ENCODE assay signal across 8 mouse cellular contexts in genomic region chr15:98762201-98762621, GRCm38 (mm10). TPM values are rescaled to one million over a fixed set of nuclear protein-coding genes. Genes with fewer than 3 reads are reported as not detected.
DNase-seq lines count a peak whose midpoint lies in the region; ATAC-seq lines count a peak whose summit lies in the region.

No protein-coding gene starts in this region.

- peak overlapping the region; percentile 59 for H3K4me2 ChIP-seq in hindbrain, embryonic 16.5 days (ENCODE audit: low read length)

- H3K9ac ChIP-seq in hindbrain, embryonic 16.5 days (ENCODE audit: low read depth, low read length), result peak overlapping the region; percentile 96

- ATAC-seq in hindbrain, embryonic 16.5 days, result peak; percentile 69

- H3K4me3 ChIP-seq in hindbrain, embryonic 16.5 days (ENCODE audit: low read length), result peak overlapping the region; percentile 87

- WGBS in hindbrain, embryonic 16.5 days, result 0% methylated on average over 23 of the region's 24 CpGs

- no peaks in the 10 kb centered on the region for H3K9me3 ChIP-seq in hindbrain, embryonic 16.5 days (ENCODE audit: control insufficient read depth, low read length)

- H3K4me1 ChIP-seq in hindbrain, embryonic 16.5 days (ENCODE audit: control insufficient read depth, insufficient read depth, low read depth, low read length), result peaks cover 20% of the 10 kb centered on the region

- H3K36me3 ChIP-seq in hindbrain, embryonic 16.5 days (ENCODE audit: control insufficient read depth, insufficient read depth, low read length), result peaks cover 5% of the 10 kb centered on the region; the same call in 1 of the 2 replicates

- peak; percentile 71 for DNase-seq in NIH3T3 (ENCODE audit: low read depth)
- DNase-seq in cerebellum, adult 9-11 months, result peak; percentile 84
- peak; percentile 73 to 79 for DNase-seq in frontal cortex, postnatal 36 days (ENCODE audit: low spot score in 2 of 2)
- DNase-seq in left cerebral cortex, adult 18-20 months (ENCODE audit: low spot score in 2 of 2), result peak; percentile 72 to 80
- peak; percentile 84 to 90 for DNase-seq in lung, postnatal 4 days
- peak; percentile 87 for DNase-seq in right cerebral cortex, adult 18-20 months
- peak; percentile 46 to 77 for DNase-seq in urinary bladder, postnatal 36 days (ENCODE audit: low spot score in 2 of 2)

- H3K27ac ChIP-seq in hindbrain, embryonic 16.5 days (ENCODE audit: low read depth, low read length), result peak overlapping the region; percentile 92

- H3K27me3 ChIP-seq in hindbrain, embryonic 16.5 days (replicated peaks; ENCODE audit: control insufficient read depth, insufficient read depth, low read length), result no peaks in the 10 kb centered on the region; the same call in 1 of the 2 replicates

RNA-seq across cellular contexts. Expression of gene Arf3, which starts 0.8 kb away (rescaled TPM):
- 107 TPM in 2 replicates for polyA plus RNA-seq in hindbrain, embryonic 16.5 days (2015; fragmentation: Nextera tagmentation; extraction: Ambion mirVana)
- total RNA-seq in left cerebral cortex, adult 18-20 months (2021), result 100 to 1,000 TPM; 724 to 773 TPM

RNA-seq across cellular contexts. Expression of gene Wnt10b, which starts 15.7 kb away (rescaled TPM):
- 0.06 TPM in 1 of 2 replicates, not detected in the other for polyA plus RNA-seq in hindbrain, embryonic 16.5 days (2015; fragmentation: Nextera tagmentation; extraction: Ambion mirVana)
- total RNA-seq in left cerebral cortex, adult 18-20 months (2021), result 1 to 10 TPM in 1 of 2 experiments, under 1 TPM in 1; 0.63 to 1.1 TPM

RNA-seq across cellular contexts. Expression of gene Wnt1, which starts 27.4 kb away (rescaled TPM):
- 1.2 and 2.3 TPM in 2 replicates for polyA plus RNA-seq in hindbrain, embryonic 16.5 days (2015; fragmentation: Nextera tagmentation; extraction: Ambion mirVana)
- total RNA-seq in left cerebral cortex, adult 18-20 months (2021), result not detected

RNA-seq across cellular contexts. Expression of gene Fkbp11, which starts 34.2 kb away (rescaled TPM):
- polyA plus RNA-seq in hindbrain, embryonic 16.5 days (2015; fragmentation: Nextera tagmentation; extraction: Ambion mirVana), result 6.3 and 8.9 TPM in 2 replicates
- total RNA-seq in left cerebral cortex, adult 18-20 months (2021), result 1 to 10 TPM; 1.9 to 2.6 TPM

RNA-seq across cellular contexts. Expression of gene Ddn, which starts 47.1 kb away (rescaled TPM):
- 0.30 and 0.31 TPM in 2 replicates for polyA plus RNA-seq in hindbrain, embryonic 16.5 days (2015; fragmentation: Nextera tagmentation; extraction: Ambion mirVana)
- 100 to 1,000 TPM; 778 to 797 TPM for total RNA-seq in left cerebral cortex, adult 18-20 months (2021)

Comparison
In these comparisons a context has a peak if more than half of its experiments do, and no peak if none do; other contexts are left out.
1. Peak in every context shown above with its lines: DNase-seq, ATAC-seq, H3K4me3 ChIP-seq and H3K27ac ChIP-seq.